Comparison of ENCODE assay signal across 8 mouse cellular contexts in genomic region chr17:32142907-32143854, GRCm38 (mm10). TPM values are rescaled to one million over a fixed set of nuclear protein-coding genes. Genes with fewer than 3 reads are reported as not detected.
DNase-seq lines count a peak whose midpoint lies in the region; ATAC-seq lines count a peak whose summit lies in the region.

No protein-coding gene starts in this region.

- no peaks in the 10 kb centered on the region for H3K9me3 ChIP-seq in heart, embryonic 14.5 days (ENCODE audit: control insufficient read depth, low read length)
- H3K9me3 ChIP-seq in liver, embryonic 13.5 days (replicated peaks) = no peaks in the 10 kb centered on the region
- H3K9me3 ChIP-seq in stomach, embryonic 16.5 days (replicated peaks; ENCODE audit: control insufficient read depth, low read length) = no peaks in the 10 kb centered on the region

- H3K36me3 ChIP-seq in heart, embryonic 14.5 days (ENCODE audit: control insufficient read depth, insufficient read depth, low read length) = peaks cover 74% of the 10 kb centered on the region
- no peaks in the 10 kb centered on the region for H3K36me3 ChIP-seq in liver, embryonic 13.5 days
- peaks cover 11% of the 10 kb centered on the region for H3K36me3 ChIP-seq in stomach, embryonic 16.5 days (ENCODE audit: control insufficient read depth, insufficient read depth, low read length)

- peak overlapping the region; percentile 70 for H3K4me2 ChIP-seq in heart, embryonic 14.5 days (ENCODE audit: low read length)
- H3K4me2 ChIP-seq in liver, embryonic 13.5 days = peak overlapping the region; percentile 74
- H3K4me2 ChIP-seq in stomach, embryonic 16.5 days (ENCODE audit: low read depth, low read length) = peak overlapping the region; percentile 45

- H3K9ac ChIP-seq in heart, embryonic 14.5 days (ENCODE audit: low read length) = peak overlapping the region; percentile 67
- H3K9ac ChIP-seq in liver, embryonic 13.5 days = peak overlapping the region; percentile 54
- peak overlapping the region; percentile 52; the same call in 1 of the 2 replicates for H3K9ac ChIP-seq in stomach, embryonic 16.5 days (ENCODE audit: low read length)

- no peaks in the 10 kb centered on the region for H3K27me3 ChIP-seq in heart, embryonic 14.5 days (ENCODE audit: control insufficient read depth, insufficient read depth, low read length)
- H3K27me3 ChIP-seq in liver, embryonic 13.5 days = peaks cover 4% of the 10 kb centered on the region
- H3K27me3 ChIP-seq in stomach, embryonic 16.5 days (ENCODE audit: control insufficient read depth, insufficient read depth, low read length) = no peaks in the 10 kb centered on the region

- peak; percentile 73 for ATAC-seq in erythroid progenitor cell, adult 5-6 weeks (replicated peaks; ENCODE audit: low FRiP score, poor library complexity, severe bottlenecking)
- 0 out of 2 replicates have a peak, but pooled peaks have one; percentile 36 for ATAC-seq in heart, embryonic 14.5 days (ENCODE audit: insufficient number of reproducible peaks, insufficient read depth, low FRiP score, low read depth)
- ATAC-seq in liver, embryonic 13.5 days (ENCODE audit: low read depth) = peak; percentile 77
- ATAC-seq in stomach, embryonic 16.5 days (ENCODE audit: insufficient read depth, low FRiP score) = peak; percentile 43; the same call in 1 of the 2 replicates

- peak overlapping the region; percentile 40 for H3K4me3 ChIP-seq in brown adipose tissue, adult 24 weeks (ENCODE audit: insufficient read depth, low read depth, low read length)
- H3K4me3 ChIP-seq in heart, embryonic 14.5 days (ENCODE audit: control insufficient read depth in 1 of 2, insufficient read depth in 1 of 2, low read depth in 1 of 2, low read length in 2 of 2) = peak overlapping the region; percentile 32
- peak overlapping the region; percentile 48 for H3K4me3 ChIP-seq in liver, embryonic 13.5 days (replicated peaks)
- H3K4me3 ChIP-seq in stomach, embryonic 16.5 days (replicated peaks; ENCODE audit: low read length) = 0 out of 2 replicates have a peak overlapping the region, but pooled peaks have one; percentile 19

- no peak overlapping the region for H3K27ac ChIP-seq in brown adipose tissue, adult 24 weeks (replicated peaks; ENCODE audit: low read depth, low read length)
- H3K27ac ChIP-seq in heart, embryonic 14.5 days (replicated peaks in 1 of 2; ENCODE audit: control insufficient read depth in 1 of 2, insufficient read depth in 1 of 2, low read depth in 2 of 2, low read length in 2 of 2) = no peak overlapping the region
- no peak overlapping the region for H3K27ac ChIP-seq in liver, embryonic 13.5 days
- no peak overlapping the region for H3K27ac ChIP-seq in stomach, embryonic 16.5 days (ENCODE audit: low read length)

- no peaks in the 10 kb centered on the region for H3K4me1 ChIP-seq in brown adipose tissue, adult 24 weeks (ENCODE audit: control insufficient read depth, insufficient read depth, insufficient read length, low read length)
- H3K4me1 ChIP-seq in heart, embryonic 14.5 days (ENCODE audit: control insufficient read depth in 2 of 2, insufficient read depth in 2 of 2, low read length in 2 of 2) = peaks cover 5% of the 10 kb centered on the region in 2 experiments; a peak in 2 of 4 replicates
- peaks cover 5% of the 10 kb centered on the region for H3K4me1 ChIP-seq in liver, embryonic 13.5 days (replicated peaks)
- no peaks in the 10 kb centered on the region for H3K4me1 ChIP-seq in stomach, embryonic 16.5 days (ENCODE audit: control insufficient read depth, insufficient read depth, low read length)

- DNase-seq in CD4-positive, CD25-positive, alpha-beta regulatory T cell, adult 2 months (ENCODE audit: low read depth, low spot score) = peak; percentile 87
- peak; percentile 92 for DNase-seq in kidney, postnatal 10 days
- DNase-seq in liver, embryonic 13.5 days = peak; percentile 75
- peak; percentile 86 for DNase-seq in neural tube, embryonic 10.5 days (ENCODE audit: extremely low spot score, low spot score)

- 25% methylated on average over 39 of the region's 39 CpGs for WGBS in heart, embryonic 14.5 days
- 17% methylated on average over 39 of the region's 39 CpGs for WGBS in liver, embryonic 13.5 days (ENCODE audit: insufficient replicate concordance)
- WGBS in stomach, embryonic 16.5 days = 33% methylated on average over 39 of the region's 39 CpGs

RNA-seq across cellular contexts. Expression of gene Notch3, which starts 23.5 kb away (rescaled TPM):
- polyA plus RNA-seq in brown adipose tissue, adult 24 weeks (2012; ENCODE audit: insufficient read depth, insufficient read length, missing spikeins) = 4.3 and 7.4 TPM in 2 replicates
- 0.42 TPM in 1 of 2 replicates, not detected in the other for total RNA-seq in erythroid progenitor cell, adult 5-6 weeks (2015; ENCODE audit: low replicate concordance)
- 0.26 TPM in 1 of 2 replicates, not detected in the other for total RNA-seq in erythroid progenitor cell, adult 5-6 weeks (2017; ENCODE audit: low replicate concordance)
- polyA plus RNA-seq in heart, embryonic 14.5 days (2014; fragmentation: Nextera tagmentation; extraction: Ambion mirVana) = 5.1 and 6.6 TPM in 2 replicates
- polyA plus RNA-seq in liver, embryonic 13.5 days (2015; fragmentation: Nextera tagmentation; extraction: Ambion mirVana) = 0.45 and 0.48 TPM in 2 replicates
- polyA plus RNA-seq in stomach, embryonic 16.5 days (2015; fragmentation: Nextera tagmentation; extraction: Ambion mirVana) = 12.1 and 14.5 TPM in 2 replicates

RNA-seq across cellular contexts. Expression of gene Ephx3, which starts 46.2 kb away (rescaled TPM):
- not detected in 2 replicates for polyA plus RNA-seq in brown adipose tissue, adult 24 weeks (2012; ENCODE audit: insufficient read depth, insufficient read length, missing spikeins)
- total RNA-seq in erythroid progenitor cell, adult 5-6 weeks (2015; ENCODE audit: low replicate concordance) = 0.84 TPM in 1 of 2 replicates, not detected in the other
- total RNA-seq in erythroid progenitor cell, adult 5-6 weeks (2017; ENCODE audit: low replicate concordance) = 1.4 and 2.7 TPM in 2 replicates
- polyA plus RNA-seq in heart, embryonic 14.5 days (2014; fragmentation: Nextera tagmentation; extraction: Ambion mirVana) = 0.30 and 0.32 TPM in 2 replicates
- not detected in 2 replicates for polyA plus RNA-seq in liver, embryonic 13.5 days (2015; fragmentation: Nextera tagmentation; extraction: Ambion mirVana)
- 14.4 and 25.3 TPM in 2 replicates for polyA plus RNA-seq in stomach, embryonic 16.5 days (2015; fragmentation: Nextera tagmentation; extraction: Ambion mirVana)

Comparison
In these comparisons a context has a peak if more than half of its experiments do, and no peak if none do; other contexts are left out.
1. RNA of gene Ephx3, which starts 46.2 kb away (polyA plus RNA-seq): 14.4 to 25.3 TPM in stomach, embryonic 16.5 days; 0.30 to 0.32 TPM in heart, embryonic 14.5 days, not detected in brown adipose tissue, adult 24 weeks and not detected in liver, embryonic 13.5 days; every median in the first group is over 10 times any median in the second.
2. Peak in every context shown above with its lines, with median percentiles within 50 percentile points of each other: DNase-seq, H3K4me3 ChIP-seq, ATAC-seq, H3K4me2 ChIP-seq and H3K9ac ChIP-seq.